Mouse (Mus musculus): Measurements from ENCODE around the gene Wdr1.

GRCm38 (mm10) chr5:38498479-38498878 is 64.5 kb downstream of the Wdr1 start:
- TF ChIP-seq NRF1 (IDR thresholded peaks at IDR 0.05; ENCODE audit: low read depth, low read length) (no peak), HCFC1 (IDR thresholded peaks at IDR 0.05; ENCODE audit: low read depth, low read length) (no peak), POLR2A (IDR thresholded peaks at IDR 0.05; ENCODE audit: low read depth, low read length) (no peak), TCF12 (IDR thresholded peaks at IDR 0.05; ENCODE audit: low read depth, low read length) (no peak), CTCF (conservative IDR thresholded peaks at IDR 0.05 in 1 of 2, IDR thresholded peaks at IDR 0.05 in 1 of 2; ENCODE audit: low read depth in 2 of 2, low read length in 2 of 2) (no peak), USF1 (IDR thresholded peaks at IDR 0.05; ENCODE audit: low read depth, low read length) (no peak), MAZ (IDR thresholded peaks at IDR 0.05; ENCODE audit: low read depth, low read length) (no peak), MXI1 (IDR thresholded peaks at IDR 0.05; ENCODE audit: low read depth, low read length) (no peak), KAT2A (IDR thresholded peaks at IDR 0.05; ENCODE audit: insufficient replicate concordance, low read length) (no peak)
